Mouse (Mus musculus): ENCODE data around the gene Irak2. TPM values are rescaled to one million over a fixed set of nuclear protein-coding genes. Genes with fewer than 3 reads are reported as not detected.
A peak's percentile ranks its signal among the peaks of the same experiment; 100 is the strongest.
"Not testable (repeated sequence)": the region's sequence is repeated elsewhere in the genome, so short reads cannot be mapped to it uniquely, and the experiment has no call there.

Gene Irak2
- polyA plus RNA-seq, 1 experiment = 15.2 TPM

- Histone ChIP-seq H3K36me3 (ENCODE audit: control insufficient read depth) (peaks cover 78% of the 10 kb centered on the region), H3K27me3 (ENCODE audit: control insufficient read depth) (no peaks in the 10 kb centered on the region), H3K4me3 (replicated peaks) (peak overlapping the region; percentile 73), H3K4me1 (ENCODE audit: control insufficient read depth) (peaks cover 79% of the 10 kb centered on the region), H3K9me3 (ENCODE audit: control insufficient read depth, low read length) (no peaks in the 10 kb centered on the region)
- TF ChIP-seq TAL1 (IDR thresholded peaks at IDR 0.05; ENCODE audit: low read length) (no peak), GATA1 (IDR thresholded peaks at IDR 0.05; ENCODE audit: low read length) (no peak)
Measured at GRCm38 (mm10) chr6:113697222-113698205, 59.2 kb downstream of the Irak2 start.

GRCm38 (mm10) chr6:113712718-113713117 lies 74.5 kb downstream of the Irak2 start:
- no peaks in the 10 kb centered on the region; the same call in 1 of the 2 replicates for H3K4me1 ChIP-seq (ENCODE audit: control insufficient read depth)
- H3K27me3 ChIP-seq (ENCODE audit: control insufficient read depth) = no peaks in the 10 kb centered on the region
- TF ChIP-seq TAL1 (IDR thresholded peaks at IDR 0.05; ENCODE audit: low read length) = no peak
- TF ChIP-seq GATA1 (IDR thresholded peaks at IDR 0.05; ENCODE audit: low read length) = no peak
- no peak overlapping the region for H3K4me3 ChIP-seq (replicated peaks)
- peaks cover 99% of the 10 kb centered on the region for H3K36me3 ChIP-seq (ENCODE audit: control insufficient read depth)
- no peaks in the 10 kb centered on the region for H3K9me3 ChIP-seq (ENCODE audit: control insufficient read depth, low read length)

DNA sequence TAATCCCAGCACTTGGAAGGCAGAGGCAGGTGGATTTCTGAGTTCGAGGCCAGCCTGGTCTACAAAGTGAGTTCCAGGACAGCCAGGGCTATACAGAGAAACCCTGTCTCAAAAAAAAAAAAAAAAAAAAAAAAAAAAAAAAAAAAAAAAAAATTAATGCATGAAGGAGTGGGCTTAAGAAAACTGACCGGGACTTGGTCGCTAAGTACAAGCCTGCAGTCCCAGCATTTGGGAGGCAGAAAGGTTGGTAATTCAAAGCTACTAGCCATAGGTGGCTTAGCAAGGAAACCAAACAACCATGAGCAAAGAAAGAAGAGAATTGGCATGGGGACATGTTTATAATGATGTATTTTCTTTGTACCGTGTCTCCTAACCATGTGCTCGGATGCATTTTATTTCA lies 75.1 kb downstream of the Irak2 start:
- not testable (repeated sequence) for H3K9me3 ChIP-seq (ENCODE audit: control insufficient read depth, low read length); H3K4me1 ChIP-seq (ENCODE audit: control insufficient read depth); H3K4me3 ChIP-seq (replicated peaks); H3K27me3 ChIP-seq (ENCODE audit: control insufficient read depth)
- H3K36me3 ChIP-seq (ENCODE audit: control insufficient read depth) = peaks cover 99% of the 10 kb centered on the region

GRCm38 (mm10) chr6:113714276-113714675 lies 76.0 kb downstream of the Irak2 start:
- no peak overlapping the region for H3K4me3 ChIP-seq (replicated peaks)
- H3K27me3 ChIP-seq (ENCODE audit: control insufficient read depth) = no peaks in the 10 kb centered on the region
- peaks cover 99% of the 10 kb centered on the region for H3K36me3 ChIP-seq (ENCODE audit: control insufficient read depth)
- no peaks in the 10 kb centered on the region for H3K9me3 ChIP-seq (ENCODE audit: control insufficient read depth, low read length)
- TF ChIP-seq TAL1 (IDR thresholded peaks at IDR 0.05; ENCODE audit: low read length) (no peak), GATA1 (IDR thresholded peaks at IDR 0.05; ENCODE audit: low read length) (no peak)
- no peaks in the 10 kb centered on the region for H3K4me1 ChIP-seq (ENCODE audit: control insufficient read depth)

GRCm38 (mm10) chr6:113714797-113715196 lies 76.5 kb downstream of the Irak2 start:
- H3K9me3 ChIP-seq (ENCODE audit: control insufficient read depth, low read length) = no peaks in the 10 kb centered on the region
- peaks cover 99% of the 10 kb centered on the region for H3K36me3 ChIP-seq (ENCODE audit: control insufficient read depth)
- H3K4me3 ChIP-seq (replicated peaks) = no peak overlapping the region
- H3K4me1 ChIP-seq (ENCODE audit: control insufficient read depth) = no peaks in the 10 kb centered on the region
- no peaks in the 10 kb centered on the region for H3K27me3 ChIP-seq (ENCODE audit: control insufficient read depth)
- TF ChIP-seq GATA1 (IDR thresholded peaks at IDR 0.05; ENCODE audit: low read length) (no peak), TAL1 (IDR thresholded peaks at IDR 0.05; ENCODE audit: low read length) (no peak)

DNA sequence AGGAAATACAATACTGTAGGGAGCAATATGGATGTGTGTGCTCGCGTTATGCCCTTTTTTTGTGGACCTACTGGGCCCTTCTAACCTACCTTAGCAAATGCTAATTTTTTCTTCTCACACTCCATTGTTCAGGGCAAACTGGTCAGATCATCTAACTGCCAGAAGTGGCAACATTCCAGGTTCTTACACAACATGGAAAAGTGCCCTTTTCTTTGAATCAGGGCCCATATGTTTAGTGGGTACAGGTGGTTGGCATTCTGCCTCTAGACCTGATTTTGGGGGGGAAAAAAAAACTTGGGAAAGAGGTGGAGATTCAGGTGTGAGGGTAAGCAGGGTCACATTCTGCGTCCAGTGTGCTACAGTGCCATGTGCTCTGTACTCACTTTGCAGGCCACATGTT lies 79.3 kb downstream of the Irak2 start:
- TF ChIP-seq GATA1 (IDR thresholded peaks at IDR 0.05; ENCODE audit: low read length) = no peak
- no peak for TF ChIP-seq TAL1 (IDR thresholded peaks at IDR 0.05; ENCODE audit: low read length)
- H3K4me3 ChIP-seq (replicated peaks) = no peak overlapping the region
- H3K27me3 ChIP-seq (ENCODE audit: control insufficient read depth) = no peaks in the 10 kb centered on the region
- H3K9me3 ChIP-seq (ENCODE audit: control insufficient read depth, low read length) = no peaks in the 10 kb centered on the region
- H3K4me1 ChIP-seq (ENCODE audit: control insufficient read depth) = no peaks in the 10 kb centered on the region
- H3K36me3 ChIP-seq (ENCODE audit: control insufficient read depth) = peaks cover 99% of the 10 kb centered on the region

DNA sequence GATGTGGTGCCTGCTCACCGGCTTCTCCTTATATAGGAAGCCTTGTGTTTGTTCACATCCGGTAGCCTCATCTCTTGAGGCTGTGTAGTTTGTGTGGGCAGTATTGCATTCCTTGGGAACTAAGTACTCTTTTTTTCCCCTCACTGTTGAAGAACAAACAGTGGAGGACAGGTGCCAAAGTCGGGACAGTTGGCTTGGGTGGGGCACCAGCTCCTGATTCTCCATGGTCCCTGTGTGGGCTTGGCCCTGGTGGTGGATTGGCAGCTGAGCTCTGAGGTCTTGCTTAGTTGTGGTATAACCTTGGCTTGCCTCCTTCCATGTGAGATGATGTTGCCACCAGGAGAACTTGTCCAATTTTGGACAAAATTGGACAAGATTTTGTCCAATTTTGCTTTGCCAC lies 81.6 kb downstream of the Irak2 start, which contains the start of gene Ghrl:
Gene Ghrl, minus strand, starts transcription at position 3 of the 400 bp plus-strand sequence.
- H3K4me1 ChIP-seq (ENCODE audit: control insufficient read depth) = no peaks in the 10 kb centered on the region
- H3K9me3 ChIP-seq (ENCODE audit: control insufficient read depth, low read length) = no peaks in the 10 kb centered on the region
- H3K4me3 ChIP-seq (replicated peaks) = no peak within 1 kb of the TSS
- no peaks in the 10 kb centered on the region for H3K27me3 ChIP-seq (ENCODE audit: control insufficient read depth)
- no peak for TF ChIP-seq TAL1 (IDR thresholded peaks at IDR 0.05; ENCODE audit: low read length)
- no peak for TF ChIP-seq GATA1 (IDR thresholded peaks at IDR 0.05; ENCODE audit: low read length)
- peaks cover 99% of the 10 kb centered on the region for H3K36me3 ChIP-seq (ENCODE audit: control insufficient read depth)

- no peaks in the 10 kb centered on the region for H3K9me3 ChIP-seq (ENCODE audit: control insufficient read depth, low read length)
- no peak for TF ChIP-seq GATA1 (IDR thresholded peaks at IDR 0.05; ENCODE audit: low read length)
- TF ChIP-seq TAL1 (IDR thresholded peaks at IDR 0.05; ENCODE audit: low read length) = no peak
- H3K27me3 ChIP-seq (ENCODE audit: control insufficient read depth) = no peaks in the 10 kb centered on the region
- no peak overlapping the region for H3K4me3 ChIP-seq (replicated peaks)
- H3K36me3 ChIP-seq (ENCODE audit: control insufficient read depth) = peaks cover 99% of the 10 kb centered on the region
- no peaks in the 10 kb centered on the region for H3K4me1 ChIP-seq (ENCODE audit: control insufficient read depth)
Measured at GRCm38 (mm10) chr6:113721061-113721460, 82.8 kb downstream of the Irak2 start.

DNA sequence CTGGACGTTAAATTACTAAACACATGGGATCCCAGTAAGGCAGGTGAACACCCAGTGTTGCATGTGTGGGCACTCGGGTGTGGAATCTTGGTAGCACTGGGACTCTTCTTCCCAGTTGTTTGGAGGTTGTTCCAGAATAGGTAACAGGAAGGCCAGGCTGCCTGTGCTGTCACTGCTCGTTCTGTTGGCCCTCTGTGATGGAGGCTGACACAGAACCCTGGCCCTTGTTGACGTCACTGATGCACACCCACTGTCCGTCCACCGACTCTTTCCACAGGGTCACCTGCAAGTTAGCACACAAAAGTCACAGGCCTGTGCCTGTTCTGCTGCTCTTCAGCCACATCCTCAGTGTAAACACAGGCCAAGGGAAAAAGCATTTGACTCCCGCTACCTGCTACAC lies 89.9 kb downstream of the Irak2 start:
- Histone ChIP-seq H3K36me3 (ENCODE audit: control insufficient read depth) (peaks cover 99% of the 10 kb centered on the region), H3K9me3 (ENCODE audit: control insufficient read depth, low read length) (no peaks in the 10 kb centered on the region), H3K4me1 (ENCODE audit: control insufficient read depth) (no peaks in the 10 kb centered on the region), H3K4me3 (replicated peaks) (no peak overlapping the region), H3K27me3 (ENCODE audit: control insufficient read depth) (no peaks in the 10 kb centered on the region)
- TF ChIP-seq TAL1 (IDR thresholded peaks at IDR 0.05; ENCODE audit: low read length) (no peak), GATA1 (IDR thresholded peaks at IDR 0.05; ENCODE audit: low read length) (no peak)

Data from erythroblast, embryonic 14.5 days (primary cell).